Mouse (Mus musculus) hindbrain, postnatal 0 days (tissue): Measurements from ENCODE around the gene Hoxb7. TPM values are rescaled to one million over a fixed set of nuclear protein-coding genes. Genes with fewer than 3 reads are reported as not detected.

Experiments
- ATAC-seq: fragments of 200-750 bp; cut with Nextera tagmentation; 2 replicates; pipeline ENCODE4 v1.8.0; 2017; ENCODE audit warnings: mild to moderate bottlenecking, moderate TSS enrichment, moderate library complexity
- DNase-seq: peaks from one replicate; pipeline ENCODE4 v3.0.0-alpha.2; 2015; ENCODE audit warnings: low spot score
- H3K27ac ChIP-seq: fragments of 300-500 bp; sonication (generic); 2 replicates; pipeline ENCODE4 v1.5.1; 2014; ENCODE audit warnings: mild to moderate bottlenecking
- H3K27me3 ChIP-seq: fragments of 300-500 bp; sonication (generic); 2 replicates; pipeline ENCODE4 v1.6.1; 2014; ENCODE audit warnings: low read length, mixed read lengths; ENCODE audit not compliant: insufficient read depth
- H3K36me3 ChIP-seq: fragments of 300-500 bp; sonication (generic); 2 replicates; pipeline ENCODE4 v1.6.1; 2014; ENCODE audit warnings: low read length, mixed read lengths; ENCODE audit not compliant: insufficient read depth
- H3K4me1 ChIP-seq: fragments of 300-500 bp; sonication (generic); 2 replicates; pipeline ENCODE4 v1.6.1; 2014; ENCODE audit warnings: antibody characterized with exemption, low read length, mixed read lengths; ENCODE audit not compliant: insufficient read depth
- H3K4me2 ChIP-seq: fragments of 300-500 bp; sonication (generic); 2 replicates; pipeline ENCODE4 v1.6.1; 2014; ENCODE audit warnings: low read depth, mild to moderate bottlenecking, low read length, moderate library complexity, mixed read lengths
- H3K4me3 ChIP-seq: fragments of 300-500 bp; sonication (generic); 2 replicates; pipeline ENCODE4 v1.5.1; 2014; ENCODE audit warnings: low read length
- H3K9ac ChIP-seq: fragments of 300-500 bp; sonication (generic); replicated peaks from 2 replicates; pipeline ENCODE4 v1.6.1; 2014; ENCODE audit warnings: mild to moderate bottlenecking, low read length, moderate library complexity, mixed read lengths
- H3K9me3 ChIP-seq: fragments of 300-500 bp; sonication (generic); 2 replicates; pipeline ENCODE4 v1.6.1; 2016; ENCODE audit warnings: low read length, mixed read lengths
- CTCF ChIP-seq: IDR thresholded peaks from 2 replicates; pipeline ENCODE4 v1.5.1; 2016; ENCODE audit warnings: antibody characterized with exemption, control low read depth, low read depth
- WGBS: fragments of 180-500 bp; shearing (Covaris S2); extraction: QIAGEN DNeasy Blood & Tissue Kit; methylation state at CpG from one replicate; pipeline ENCODE4 v1.1.7; 2014; 5-methylcytosine and 5-hydroxymethylcytosine counted together
- polyA plus RNA-seq: library from polyadenylated mRNA; unstranded; fragments of >200 nt; fragmentation: Nextera tagmentation; extraction: Ambion mirVana; gene quantifications from 2 replicates; pipeline ENCODE4 v1.2.1, GENCODE M21; 2015
- total RNA-seq: library from RNA; depleted of rRNA; stranded (reverse); fragments of >200 nt; gene quantifications from 2 replicates; pipeline ENCODE4 v1.2.3, GENCODE M21; 2014

Gene Hoxb7
- total and polyA plus RNA-seq, 2 experiments from 2014 or later, result 10.1 to 11.0 TPM

DNA sequence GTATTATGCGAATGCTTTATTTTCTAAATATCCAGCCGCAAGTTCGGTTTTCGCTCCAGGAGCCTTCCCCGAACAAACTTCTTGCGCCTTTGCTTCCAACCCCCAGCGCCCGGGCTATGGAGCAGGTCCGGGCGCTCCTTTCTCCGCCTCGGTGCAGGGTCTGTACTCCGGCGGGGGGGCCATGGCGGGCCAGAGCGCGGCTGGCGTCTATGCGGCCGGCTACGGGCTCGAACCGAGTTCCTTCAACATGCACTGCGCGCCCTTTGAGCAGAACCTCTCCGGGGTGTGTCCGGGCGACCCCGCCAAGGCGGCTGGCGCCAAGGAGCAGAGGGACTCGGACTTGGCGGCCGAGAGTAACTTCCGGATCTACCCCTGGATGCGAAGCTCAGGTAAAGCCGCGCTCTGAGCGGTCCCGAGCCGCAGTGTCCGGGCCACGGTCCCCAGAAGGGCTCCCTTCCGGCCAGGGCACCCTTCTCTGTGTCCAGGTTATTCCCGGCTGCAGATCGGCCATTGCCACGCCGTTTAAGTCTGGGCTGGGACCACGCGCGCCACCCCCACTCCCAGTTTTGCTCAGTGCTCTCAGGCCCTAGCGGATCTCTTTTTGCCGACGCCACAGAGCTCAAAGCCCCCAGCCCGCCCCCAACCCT, 439 bp downstream of the Hoxb7 start:
- peak overlapping the region; percentile 24 for H3K4me3 ChIP-seq
- ATAC-seq (no peak), DNase-seq (no peak)
- no peak overlapping the region for H3K9ac ChIP-seq
- H3K27me3 ChIP-seq, result peaks cover 87% of the 10 kb centered on the region
- no peaks in the 10 kb centered on the region for H3K36me3 ChIP-seq
- H3K4me1 ChIP-seq, result no peaks in the 10 kb centered on the region
- 1% methylated on average over 55 of the region's 55 CpGs for WGBS
- TF ChIP-seq CTCF, result no peak
- no peaks in the 10 kb centered on the region for H3K9me3 ChIP-seq
- no peak overlapping the region for H3K27ac ChIP-seq
- H3K4me2 ChIP-seq, result peak overlapping the region; percentile 38

DNA sequence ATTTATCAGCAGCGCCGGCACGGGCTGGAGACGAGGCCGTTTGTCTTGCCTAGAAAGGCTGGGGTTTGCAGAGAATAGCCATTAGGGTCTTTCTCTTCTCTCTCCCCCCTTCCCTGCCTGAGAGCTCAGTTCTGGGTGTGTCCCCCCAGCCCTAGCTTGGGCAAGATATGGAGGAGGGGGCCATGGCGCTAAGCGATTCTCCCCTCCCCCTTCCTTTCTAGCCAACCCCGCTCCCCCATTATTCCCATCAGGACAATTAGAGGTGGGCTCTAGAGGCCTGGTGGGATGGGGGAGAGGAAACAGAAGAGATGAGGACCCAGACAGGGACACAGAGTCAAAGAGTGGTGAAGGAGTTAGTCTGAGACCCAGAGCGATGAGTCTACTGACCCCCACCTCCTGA, 988 bp downstream of the Hoxb7 start:
- ATAC-seq (no peak), DNase-seq (no peak)
- H3K27me3 ChIP-seq, result peaks cover 88% of the 10 kb centered on the region

DNA sequence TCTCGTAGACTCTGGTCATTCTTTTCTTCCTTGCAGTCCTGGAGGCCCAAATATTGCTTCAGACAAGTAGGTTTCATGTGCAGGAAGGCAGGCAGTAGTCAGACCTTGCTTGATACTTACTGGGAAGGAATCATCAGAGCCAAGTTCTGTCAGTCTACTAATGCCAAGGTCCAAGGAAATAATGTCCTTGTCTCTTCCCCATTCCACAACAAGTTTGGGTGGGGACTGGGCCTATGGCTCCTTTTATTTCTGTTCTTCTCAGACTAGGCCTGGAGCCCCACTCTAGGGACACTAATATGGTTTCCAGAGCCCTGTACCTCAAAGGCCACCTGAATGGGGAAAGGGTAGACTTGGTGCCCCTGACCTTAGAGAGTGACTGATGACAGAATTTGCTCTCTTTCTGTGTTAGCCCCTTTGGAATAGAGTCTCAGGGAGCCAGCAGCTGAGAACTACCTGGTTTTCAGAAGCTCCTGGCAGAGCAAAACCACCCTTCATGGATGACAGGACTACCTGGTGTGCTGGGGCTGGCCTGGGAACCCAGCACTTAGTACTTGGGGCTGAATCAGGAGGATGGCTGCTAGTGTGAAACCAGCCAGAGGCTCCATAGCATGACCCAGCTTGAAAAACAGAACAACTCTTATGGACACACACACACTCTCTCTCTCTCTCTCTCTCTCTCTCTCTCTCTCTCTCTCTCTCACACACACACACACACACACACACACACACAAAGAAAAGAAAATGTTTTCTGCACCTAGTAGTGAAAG, 2.2 kb downstream of the Hoxb7 start:
- H3K9ac ChIP-seq, result no peak overlapping the region
- H3K4me2 ChIP-seq, result no peak overlapping the region
- H3K36me3 ChIP-seq, result no peaks in the 10 kb centered on the region
- H3K27me3 ChIP-seq, result peaks cover 86% of the 10 kb centered on the region
- TF ChIP-seq CTCF, result no peak
- WGBS, result 13% methylated on average over 1 of the region's 1 CpGs
- no peaks in the 10 kb centered on the region for H3K9me3 ChIP-seq
- no peak for DNase-seq
- no peak for ATAC-seq
- H3K4me1 ChIP-seq, result no peaks in the 10 kb centered on the region
- no peak overlapping the region for H3K4me3 ChIP-seq
- no peak overlapping the region for H3K27ac ChIP-seq

More for the DNA sequence above, 988 bp downstream of the Hoxb7 start:
- Histone ChIP-seq H3K9me3 (no peaks in the 10 kb centered on the region), H3K27ac (no peak overlapping the region), H3K4me3 (peak overlapping the region; percentile 24; the same call in 1 of the 2 replicates), H3K36me3 (no peaks in the 10 kb centered on the region), H3K4me1 (no peaks in the 10 kb centered on the region), H3K4me2 (peak overlapping the region; percentile 38), H3K9ac (no peak overlapping the region)
- no peak for TF ChIP-seq CTCF
- under 1% methylated on average over 9 of the region's 9 CpGs for WGBS

DNA sequence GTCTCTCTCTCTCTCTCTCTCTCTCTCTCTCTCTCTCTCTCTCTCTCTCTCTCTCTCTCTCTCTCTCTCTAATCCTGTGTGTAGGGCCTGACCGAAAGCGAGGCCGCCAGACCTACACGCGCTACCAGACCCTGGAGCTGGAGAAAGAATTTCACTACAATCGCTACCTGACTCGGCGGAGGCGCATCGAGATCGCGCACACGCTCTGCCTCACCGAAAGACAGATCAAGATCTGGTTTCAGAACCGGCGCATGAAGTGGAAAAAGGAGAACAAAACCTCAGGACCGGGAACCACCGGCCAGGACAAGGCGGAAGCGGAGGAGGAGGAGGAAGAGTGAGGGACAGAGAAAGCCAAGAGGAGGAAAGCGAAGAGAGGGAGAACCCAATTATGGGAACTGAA, 2.9 kb downstream of the Hoxb7 start:
- no peaks in the 10 kb centered on the region for H3K9me3 ChIP-seq
- no peaks in the 10 kb centered on the region for H3K4me1 ChIP-seq
- no peak overlapping the region for H3K27ac ChIP-seq
- no peaks in the 10 kb centered on the region for H3K36me3 ChIP-seq
- WGBS, result 9% methylated on average over 21 of the region's 21 CpGs
- ATAC-seq (no peak), DNase-seq (no peak)
- TF ChIP-seq CTCF, result no peak
- peaks cover 84% of the 10 kb centered on the region for H3K27me3 ChIP-seq
- no peak overlapping the region for H3K9ac ChIP-seq
- H3K4me3 ChIP-seq, result no peak overlapping the region
- no peak overlapping the region for H3K4me2 ChIP-seq

DNA sequence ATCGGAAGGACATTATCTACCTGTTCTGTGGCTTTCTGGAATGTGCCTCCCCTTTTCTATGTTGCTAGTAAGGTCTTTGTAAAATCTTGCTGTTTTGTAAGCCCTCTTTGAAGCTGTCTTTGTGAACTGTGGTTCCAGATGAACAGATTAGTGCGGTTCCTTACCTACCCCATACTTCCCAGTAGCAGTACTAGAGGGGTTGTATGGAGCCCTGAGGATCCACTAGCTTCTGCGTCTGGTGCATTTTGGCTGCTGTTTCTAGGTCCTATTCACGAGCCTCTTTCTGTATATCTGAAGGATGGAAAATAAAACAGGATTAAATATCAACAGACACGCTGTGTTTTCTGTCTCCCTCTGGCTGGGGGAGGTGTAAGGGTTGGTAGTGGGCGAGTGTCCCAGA, 3.4 kb downstream of the Hoxb7 start:
- ATAC-seq (no peak), DNase-seq (no peak)
- peaks cover 85% of the 10 kb centered on the region for H3K27me3 ChIP-seq
- no peak overlapping the region for H3K4me2 ChIP-seq
- no peak for TF ChIP-seq CTCF
- no peaks in the 10 kb centered on the region for H3K36me3 ChIP-seq
- no peak overlapping the region for H3K4me3 ChIP-seq
- no peaks in the 10 kb centered on the region for H3K4me1 ChIP-seq
- H3K9me3 ChIP-seq, result no peaks in the 10 kb centered on the region
- H3K27ac ChIP-seq, result no peak overlapping the region
- no peak overlapping the region for H3K9ac ChIP-seq
- whole genome bisulfite sequencing, result 8% methylated on average over 6 of the region's 6 CpGs

DNA sequence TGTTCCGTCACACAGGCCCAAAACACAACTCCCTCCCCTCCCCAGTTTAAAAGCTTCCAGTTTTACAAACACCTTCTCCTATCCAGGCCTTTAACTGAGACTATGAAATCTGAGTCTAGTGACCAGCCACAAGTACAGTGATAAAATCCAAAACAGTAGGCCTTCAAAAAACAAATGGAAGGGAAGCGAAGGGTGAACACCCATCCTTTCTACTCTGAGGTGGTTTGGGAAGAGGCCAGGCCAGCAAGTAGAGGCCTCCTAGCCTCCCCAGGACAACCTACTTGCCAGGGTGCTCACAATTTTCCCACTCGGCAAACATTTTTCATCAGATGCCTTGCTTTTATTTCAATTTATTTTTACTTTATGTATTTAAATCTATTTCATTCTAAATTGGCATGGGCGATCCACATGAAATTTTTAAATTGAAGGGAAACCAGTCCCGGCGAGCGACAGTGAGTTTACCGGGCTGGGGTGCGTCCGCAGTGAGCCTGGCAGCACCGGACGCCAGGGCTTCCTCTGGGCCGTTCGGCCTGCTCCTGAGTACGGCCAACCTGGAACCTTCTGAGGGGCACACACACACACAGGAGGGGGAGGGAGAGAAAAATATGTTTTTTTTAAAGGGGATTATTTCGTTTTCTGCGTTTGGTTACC, 4.4 kb downstream of the Hoxb7 start:
- H3K9me3 ChIP-seq, result no peaks in the 10 kb centered on the region
- no peaks in the 10 kb centered on the region for H3K36me3 ChIP-seq
- H3K4me1 ChIP-seq, result no peaks in the 10 kb centered on the region
- ATAC-seq (no peak), DNase-seq (no peak)
- H3K4me2 ChIP-seq, result no peak overlapping the region
- no peak overlapping the region for H3K4me3 ChIP-seq
- no peak for TF ChIP-seq CTCF
- H3K9ac ChIP-seq, result no peak overlapping the region
- no peak overlapping the region for H3K27ac ChIP-seq
- H3K27me3 ChIP-seq, result peaks cover 88% of the 10 kb centered on the region
- WGBS, result 10% methylated on average over 17 of the region's 17 CpGs
